Mouse (Mus musculus) thymus, postnatal 14 days (tissue): ENCODE measurements around the gene Cdan1.

Experiments
- DNase-seq: peaks from one replicate; pipeline ENCODE4 v3.0.0; 2021

Cdan1 gene

DNA sequence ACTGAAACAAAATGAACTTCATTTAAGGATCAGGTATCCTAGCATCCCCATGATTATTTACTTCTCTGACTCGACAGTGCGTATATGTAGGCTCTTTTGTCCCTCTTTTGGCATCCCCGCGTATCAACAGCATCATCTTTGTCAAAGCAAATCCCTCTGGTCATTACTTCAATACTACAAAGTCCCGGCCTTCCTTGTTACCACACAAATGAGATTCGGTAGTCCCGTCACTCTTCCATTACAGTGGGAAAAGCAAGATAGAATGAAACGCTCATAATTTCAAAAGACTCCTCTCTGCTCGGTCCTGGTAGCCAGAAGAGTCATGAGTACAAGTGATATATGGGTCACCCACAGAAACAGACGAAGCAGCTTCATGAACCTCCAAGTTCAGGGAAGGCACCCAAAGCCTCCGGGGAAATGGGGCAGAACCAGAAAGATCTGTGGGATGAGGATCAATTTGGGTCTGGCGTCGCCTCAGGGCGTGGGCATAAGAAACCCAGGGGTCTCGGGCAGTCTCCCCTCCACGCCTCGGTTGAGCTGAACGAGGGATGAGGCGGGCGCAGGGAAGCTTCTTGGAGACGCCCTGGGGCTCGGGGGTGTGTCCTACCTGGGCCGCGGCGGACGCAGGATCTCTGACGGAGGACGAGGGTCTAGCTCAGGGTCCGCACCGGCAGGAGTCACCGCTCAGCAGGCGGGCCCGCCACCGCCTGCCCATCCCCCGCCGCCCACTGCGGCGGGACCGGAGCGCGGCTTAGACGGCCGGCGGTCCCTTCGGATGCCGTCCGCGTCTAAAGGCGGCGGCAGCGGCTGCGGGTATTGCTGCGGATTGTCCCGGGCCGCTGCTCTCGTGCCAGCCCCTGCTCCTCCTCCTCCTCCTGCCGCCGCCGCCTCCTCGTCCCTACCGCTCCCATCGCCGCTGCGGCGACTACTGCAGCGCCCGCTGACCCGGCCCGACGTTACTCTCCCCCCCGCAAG, at the start of gene Cdan1:
Cdan1 (minus strand) TSS at position 680 of the 975 bp plus-strand sequence.
- peak; percentile 69 for DNase-seq

DNA sequence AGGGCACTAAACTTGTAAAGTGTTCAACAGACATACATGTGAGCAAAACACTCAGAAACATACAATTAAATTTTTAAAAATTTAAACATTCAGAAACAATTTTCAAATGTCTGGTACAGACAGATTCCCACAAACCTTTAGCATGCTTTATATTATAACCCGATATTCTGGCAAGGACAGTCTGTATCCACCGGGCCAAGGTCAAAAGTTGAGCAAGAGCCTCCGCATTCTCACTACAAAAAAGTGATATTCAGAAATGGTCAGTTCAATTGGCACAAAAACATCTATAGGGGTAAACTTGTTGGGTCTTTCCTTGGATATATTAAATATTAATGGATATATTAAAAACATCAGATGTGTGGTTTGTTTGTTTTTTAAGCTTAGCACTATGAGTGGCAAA, 46.4 kb upstream of the Cdan1 start:
- DNase-seq: no peak

- DNase-seq: no peak
Observed at GRCm38 (mm10) chr2:120887601-120888000, 37.7 kb upstream of the Cdan1 start.

DNA sequence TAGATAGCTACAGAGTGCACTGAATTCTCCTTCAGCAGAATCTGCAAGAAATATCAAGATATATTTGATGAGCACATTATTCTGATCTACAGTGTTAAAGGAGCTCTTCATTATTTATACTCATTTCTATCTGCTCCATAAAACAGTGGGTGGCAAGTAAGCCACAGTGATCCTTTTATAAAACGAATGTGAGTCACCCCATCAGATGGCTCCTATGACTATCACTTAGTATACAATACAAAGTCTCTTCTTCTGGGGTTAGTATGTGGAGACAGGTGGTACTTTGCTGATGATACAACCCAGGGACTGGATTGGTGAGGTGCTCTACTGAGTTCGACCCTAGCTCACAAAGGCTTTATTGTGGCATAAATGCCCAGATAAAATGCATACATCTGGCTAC, 23.3 kb upstream of the Cdan1 start:
- no peak for DNase-seq

GRCm38 (mm10) chr2:120871447-120872336, 21.8 kb upstream of the Cdan1 start:
- no peak for DNase-seq

GRCm38 (mm10) chr2:120867336-120867735, 17.4 kb upstream of the Cdan1 start:
- no peak for DNase-seq

DNA sequence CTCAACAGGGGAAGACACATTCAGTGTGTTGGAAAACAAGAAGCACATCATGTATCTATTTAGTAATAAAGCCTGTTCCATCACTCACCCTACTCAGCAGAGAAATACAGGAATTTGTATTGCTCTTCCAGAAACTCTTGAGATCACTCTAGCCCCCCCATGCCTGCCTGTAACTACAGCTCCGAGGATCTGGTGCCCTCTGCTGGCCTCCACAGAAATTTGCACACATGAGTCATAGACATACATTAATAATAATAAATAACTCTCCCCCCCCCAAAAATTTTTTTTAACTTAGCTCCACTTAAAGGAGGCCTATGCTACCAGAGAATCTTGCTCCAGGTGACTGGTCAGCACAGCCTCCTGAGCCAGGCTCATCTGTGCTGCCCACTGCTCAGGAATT, 16.6 kb upstream of the Cdan1 start:
- DNase-seq: peak; percentile 64

GRCm38 (mm10) chr2:120863389-120863788, 13.5 kb upstream of the Cdan1 start:
- DNase-seq: no peak

DNA sequence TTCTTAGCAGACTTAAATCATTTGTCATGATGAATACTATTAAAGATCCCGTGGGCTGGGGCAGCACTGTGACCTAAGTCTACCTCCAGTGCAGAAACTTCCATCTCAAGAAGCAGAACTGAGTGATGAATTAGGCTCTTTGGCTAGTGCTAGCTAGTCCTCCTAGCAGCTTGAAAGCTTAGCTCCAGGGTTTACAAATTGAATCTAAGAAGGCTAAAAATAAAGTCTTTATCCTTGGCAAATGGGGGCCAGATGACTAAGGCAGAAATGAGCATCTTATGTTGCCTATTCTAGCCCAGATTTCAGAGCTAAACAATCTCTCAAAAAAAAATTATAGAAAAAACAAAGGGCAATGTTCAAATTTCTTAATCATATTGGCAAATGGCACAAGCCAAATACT, 10.8 kb upstream of the Cdan1 start:
- DNase-seq: no peak

GRCm38 (mm10) chr2:120858131-120858530, 8.2 kb upstream of the Cdan1 start:
- no peak for DNase-seq

DNA sequence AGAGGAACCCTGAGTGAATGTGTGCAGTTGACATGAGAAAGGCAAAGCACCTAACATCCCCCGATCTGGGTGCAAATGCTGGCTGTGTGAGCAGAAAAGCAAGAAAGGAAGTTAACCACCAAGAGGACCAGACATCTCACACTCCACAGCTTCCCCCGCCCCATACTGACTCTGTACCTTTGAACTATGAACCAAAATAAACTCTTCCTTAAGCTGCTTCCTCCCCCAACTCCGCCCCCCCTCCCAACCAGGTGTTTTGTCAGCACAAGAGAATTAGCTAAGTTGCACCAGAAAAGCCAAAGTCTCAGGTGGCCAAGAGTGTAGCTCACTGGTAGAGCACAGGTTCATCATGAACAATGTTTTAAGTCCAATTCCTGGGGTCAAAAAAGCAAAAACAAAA, 3.2 kb upstream of the Cdan1 start:
- peak; percentile 87 for DNase-seq

DNA sequence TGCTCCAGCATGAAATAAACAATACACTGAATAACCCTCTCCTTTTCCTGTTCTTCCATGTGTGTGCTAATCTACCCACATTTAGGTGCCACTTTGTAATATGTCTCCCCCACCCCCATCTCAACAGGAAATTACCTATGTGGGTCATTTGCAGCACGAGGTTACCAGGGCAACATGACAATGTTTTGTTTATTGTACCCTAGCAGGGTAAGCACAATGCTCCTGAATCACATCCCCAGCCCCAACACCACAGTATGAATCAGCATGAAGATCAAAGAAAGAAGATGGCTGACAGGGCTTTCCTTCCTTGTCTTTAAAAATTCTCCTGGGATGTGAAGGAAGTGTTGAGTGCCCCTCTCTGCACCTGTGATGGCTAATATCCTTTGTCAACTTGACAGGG, 2.7 kb upstream of the Cdan1 start:
- DNase-seq: peak; percentile 68

- DNase-seq: peak; percentile 98
Observed at GRCm38 (mm10) chr2:120850424-120851082, 625 bp upstream of the Cdan1 start, which contains the start of gene Ttbk2. Gene Ttbk2, minus strand, starts transcription at chr2:120850604.

DNA sequence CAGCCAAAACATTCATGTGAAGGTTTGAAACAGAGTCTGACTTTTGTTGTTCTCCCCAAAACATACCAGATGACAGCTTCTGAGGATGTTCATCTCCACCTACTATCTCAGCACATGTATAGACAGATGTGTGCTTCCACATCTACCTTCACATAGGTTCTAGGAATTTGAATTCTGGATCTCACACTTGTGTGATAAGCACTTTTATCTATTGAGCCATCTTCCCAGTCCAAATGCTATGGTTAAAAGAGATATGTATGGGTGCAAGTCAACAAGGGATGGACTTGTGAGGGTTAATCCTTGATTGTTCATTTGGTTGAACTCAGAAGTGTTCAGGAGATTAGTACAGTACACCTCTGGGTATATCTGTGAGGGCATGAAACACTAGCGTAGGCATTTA, 4.6 kb downstream of the Cdan1 start:
- no peak for DNase-seq

GRCm38 (mm10) chr2:120843990-120844389, 5.9 kb downstream of the Cdan1 start:
- no peak for DNase-seq

- DNase-seq: no peak
Observed at GRCm38 (mm10) chr2:120841211-120841610, 8.7 kb downstream of the Cdan1 start.

DNA sequence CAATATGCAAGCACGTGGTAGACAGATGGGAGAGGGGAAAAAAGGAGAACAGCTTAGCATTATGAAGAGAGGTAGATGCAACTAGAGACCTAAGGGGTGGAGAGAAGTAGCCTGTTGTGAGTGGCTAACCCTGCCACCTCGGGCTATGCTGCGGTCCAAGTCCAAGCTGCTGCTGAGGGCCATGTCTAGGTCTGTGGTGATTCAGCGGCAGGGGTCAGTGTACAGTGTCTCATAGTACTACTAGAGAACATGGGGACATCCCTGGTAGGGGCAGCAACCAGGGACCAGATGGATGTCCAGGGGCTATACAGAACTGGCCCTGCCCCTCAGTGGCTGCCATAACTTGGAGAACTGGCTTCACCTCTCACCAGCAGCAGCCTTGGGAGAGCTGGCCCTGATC, 14.8 kb downstream of the Cdan1 start:
- no peak for DNase-seq

GRCm38 (mm10) chr2:120826936-120827638, 22.8 kb downstream of the Cdan1 start:
- DNase-seq: no peak

- no peak for DNase-seq
Observed at GRCm38 (mm10) chr2:120770265-120770935, 79.5 kb downstream of the Cdan1 start.

- no peak for DNase-seq
Observed at GRCm38 (mm10) chr2:120761922-120762321, 88.0 kb downstream of the Cdan1 start.

- no peak for DNase-seq
Observed at GRCm38 (mm10) chr2:120748041-120748440, 101.9 kb downstream of the Cdan1 start.

- DNase-seq: no peak
Observed at GRCm38 (mm10) chr2:120745496-120745895, 104.4 kb downstream of the Cdan1 start.
